Mouse (Mus musculus) stomach, embryonic 14.5 days (tissue): ENCODE data around the gene E2f2. TPM values are rescaled to one million over a fixed set of nuclear protein-coding genes. Genes with fewer than 3 reads are reported as not detected.

Source experiments
- ATAC-seq: fragments of 200-750 bp; cut with Nextera tagmentation; 2 replicates; pipeline ENCODE4 v1.8.0; 2017; ENCODE audit warnings: low read depth, moderate TSS enrichment; ENCODE audit not compliant: insufficient number of reproducible peaks, insufficient read depth, low FRiP score
- H3K27ac ChIP-seq: fragments of 300-500 bp; sonication (generic); 2 replicates; pipeline ENCODE4 v1.5.1; 2014; ENCODE audit warnings: mild to moderate bottlenecking, low read length, moderate library complexity, mixed read lengths
- H3K27me3 ChIP-seq: fragments of 300-500 bp; sonication (generic); 2 replicates; pipeline ENCODE4 v1.6.1; 2014; ENCODE audit warnings: low read length, control low read depth, mixed read lengths; ENCODE audit not compliant: control insufficient read depth, insufficient read depth
- H3K36me3 ChIP-seq: fragments of 300-500 bp; sonication (generic); 2 replicates; pipeline ENCODE4 v1.6.1; 2014; ENCODE audit warnings: mild to moderate bottlenecking, control low read depth, low read length, moderate library complexity, mixed read lengths; ENCODE audit not compliant: control insufficient read depth, insufficient read depth
- H3K4me1 ChIP-seq: fragments of 300-500 bp; sonication (generic); 2 replicates; pipeline ENCODE4 v1.6.1; 2014; ENCODE audit warnings: low read length, control low read depth, mixed read lengths; ENCODE audit not compliant: control insufficient read depth, insufficient read depth
- H3K4me2 ChIP-seq: fragments of 300-500 bp; sonication (generic); replicated peaks from 2 replicates; pipeline ENCODE4 v1.6.1; 2014; ENCODE audit warnings: low read depth, low read length, control low read depth
- H3K4me3 ChIP-seq: fragments of 300-500 bp; sonication (generic); 2 replicates; pipeline ENCODE4 v1.5.1; 2014; ENCODE audit warnings: low read depth, low read length, control low read depth
- H3K9ac ChIP-seq: fragments of 300-500 bp; sonication (generic); replicated peaks from 2 replicates; pipeline ENCODE4 v1.6.1; 2014; ENCODE audit warnings: low read depth, mild to moderate bottlenecking, control low read depth, low read length, moderate library complexity, mixed read lengths
- H3K9me3 ChIP-seq: fragments of 300-500 bp; sonication (generic); 2 replicates; pipeline ENCODE4 v1.6.1; 2016; ENCODE audit warnings: low read depth, low read length, control low read depth; ENCODE audit not compliant: control insufficient read depth
- WGBS: fragments of 180-500 bp; shearing (Covaris S2); extraction: QIAGEN DNeasy Blood & Tissue Kit; methylation state at CpG from one replicate; pipeline ENCODE4 v1.1.7; 2014; 5-methylcytosine and 5-hydroxymethylcytosine counted together
- polyA plus RNA-seq: library from polyadenylated mRNA; unstranded; fragments of >200 nt; fragmentation: Nextera tagmentation; extraction: Ambion mirVana; gene quantifications from 2 replicates; pipeline ENCODE4 v1.2.1, GENCODE M21; 2014

Gene E2f2
- polyA plus RNA-seq, 1 experiment from 2014 or later, result 3.5 TPM

DNA sequence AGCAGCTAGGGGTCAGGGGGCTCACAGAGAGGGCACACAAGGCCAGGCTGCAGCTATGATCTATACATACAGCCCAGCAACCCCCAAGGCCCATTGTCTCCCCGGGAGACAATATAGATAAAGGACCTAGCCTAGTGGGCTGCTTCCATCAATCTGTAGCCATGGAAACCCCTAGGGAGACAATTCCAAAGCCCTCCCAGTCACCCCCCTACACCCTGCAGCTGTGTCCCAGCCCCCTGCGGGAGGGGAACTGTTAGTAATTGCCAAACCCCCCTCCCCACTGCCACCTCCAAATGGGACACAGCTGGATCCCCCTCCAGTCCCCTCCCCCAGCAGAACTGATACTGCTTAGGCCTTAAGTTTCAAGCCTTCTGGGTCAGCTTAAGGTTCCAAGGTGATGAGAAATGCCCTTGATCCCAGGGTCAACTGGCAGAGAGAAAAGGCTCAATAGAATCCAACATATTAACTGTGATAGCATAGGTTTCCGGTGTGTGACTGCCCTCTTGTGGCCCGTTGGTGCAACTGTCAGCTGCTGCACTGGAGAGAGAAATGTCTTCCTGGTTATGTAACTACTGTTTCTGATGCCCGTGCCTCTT lies 12.3 kb upstream of the E2f2 start:
- Histone ChIP-seq H3K27ac (no peak overlapping the region), H3K4me1 (0 out of 2 replicates have a peak, but pooled peaks cover 4% of the 10 kb centered on the region), H3K36me3 (no peaks in the 10 kb centered on the region), H3K4me3 (no peak overlapping the region), H3K9ac (no peak overlapping the region; the same call in 1 of the 2 replicates), H3K9me3 (no peaks in the 10 kb centered on the region), H3K4me2 (no peak overlapping the region), H3K27me3 (no peaks in the 10 kb centered on the region)
- WGBS, result 10% methylated on average over 5 of the region's 5 CpGs
- ATAC-seq, result no peak

- 2% methylated on average over 11 of the region's 11 CpGs for WGBS
- no peak overlapping the region for H3K27ac ChIP-seq
- no peak overlapping the region for H3K4me2 ChIP-seq
- no peak overlapping the region for H3K9ac ChIP-seq
- H3K36me3 ChIP-seq, result no peaks in the 10 kb centered on the region
- no peaks in the 10 kb centered on the region for H3K27me3 ChIP-seq
- peak; percentile 82 for ATAC-seq
- 0 out of 2 replicates have a peak, but pooled peaks cover 4% of the 10 kb centered on the region for H3K4me1 ChIP-seq
- H3K4me3 ChIP-seq, result no peak overlapping the region
- no peaks in the 10 kb centered on the region for H3K9me3 ChIP-seq
These were observed 8.7 kb upstream of the E2f2 start for GRCm38 (mm10) chr4:136163448-136163847.

- H3K27ac ChIP-seq, result no peak overlapping the region
- H3K4me2 ChIP-seq, result no peak overlapping the region
- no peak overlapping the region for H3K4me3 ChIP-seq
- ATAC-seq, result no peak
- H3K9me3 ChIP-seq, result no peaks in the 10 kb centered on the region
- no peaks in the 10 kb centered on the region for H3K36me3 ChIP-seq
- no peak overlapping the region for H3K9ac ChIP-seq
- H3K4me1 ChIP-seq, result no peaks in the 10 kb centered on the region
- H3K27me3 ChIP-seq, result no peaks in the 10 kb centered on the region
- WGBS, result 80% methylated on average over 8 of the region's 8 CpGs
These were observed 7.2 kb upstream of the E2f2 start for GRCm38 (mm10) chr4:136164981-136165380.

- H3K4me1 ChIP-seq, result no peaks in the 10 kb centered on the region
- WGBS, result 79% methylated on average over 3 of the region's 3 CpGs
These were observed 4.5 kb upstream of the E2f2 start for GRCm38 (mm10) chr4:136167701-136168100.

GRCm38 (mm10) chr4:136170401-136170800 lies 1.8 kb upstream of the E2f2 start:
- Histone ChIP-seq H3K27me3 (no peaks in the 10 kb centered on the region), H3K9me3 (no peaks in the 10 kb centered on the region), H3K27ac (no peak overlapping the region), H3K4me2 (no peak overlapping the region), H3K4me1 (peaks cover 15% of the 10 kb centered on the region; the same call in 1 of the 2 replicates), H3K9ac (no peak overlapping the region), H3K36me3 (no peaks in the 10 kb centered on the region), H3K4me3 (no peak overlapping the region)
- no peak for ATAC-seq
- WGBS, result 81% methylated on average over 4 of the region's 4 CpGs

More at GRCm38 (mm10) chr4:136167701-136168100, 4.5 kb upstream of the E2f2 start:
- Histone ChIP-seq H3K36me3 (no peaks in the 10 kb centered on the region), H3K27me3 (no peaks in the 10 kb centered on the region), H3K27ac (no peak overlapping the region), H3K4me3 (no peak overlapping the region), H3K4me2 (no peak overlapping the region), H3K9me3 (no peaks in the 10 kb centered on the region), H3K9ac (no peak overlapping the region)
- ATAC-seq, result no peak

DNA sequence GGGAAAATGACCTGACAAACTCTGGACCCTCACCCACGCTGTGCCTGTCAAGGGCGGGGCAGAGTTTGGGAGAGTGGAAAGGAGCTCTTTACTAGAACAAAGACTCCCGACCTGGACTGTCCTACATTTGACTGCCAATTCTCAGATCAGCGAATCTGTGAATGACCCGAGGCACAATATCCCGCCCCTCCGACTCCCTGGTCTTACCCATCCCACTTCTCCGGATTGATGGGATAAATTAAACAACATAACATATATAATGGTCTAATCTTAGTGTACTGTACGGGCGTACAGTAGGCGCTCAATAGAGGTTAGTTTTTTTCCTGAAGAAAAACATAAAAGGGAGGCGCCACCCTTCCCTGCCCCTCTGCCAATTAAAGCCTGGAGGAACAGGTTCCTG lies 739 bp upstream of the E2f2 start:
- 26% methylated on average over 12 of the region's 12 CpGs for WGBS
- H3K4me3 ChIP-seq, result peak overlapping the region; percentile 57
- no peaks in the 10 kb centered on the region for H3K27me3 ChIP-seq
- ATAC-seq, result no peak
- H3K9me3 ChIP-seq, result no peaks in the 10 kb centered on the region
- H3K9ac ChIP-seq, result 0 out of 2 replicates have a peak overlapping the region, but pooled peaks have one; percentile 15
- H3K36me3 ChIP-seq, result no peaks in the 10 kb centered on the region
- H3K27ac ChIP-seq, result no peak overlapping the region
- H3K4me2 ChIP-seq, result peak overlapping the region; percentile 97
- H3K4me1 ChIP-seq, result peaks cover 24% of the 10 kb centered on the region; the same call in 1 of the 2 replicates

DNA sequence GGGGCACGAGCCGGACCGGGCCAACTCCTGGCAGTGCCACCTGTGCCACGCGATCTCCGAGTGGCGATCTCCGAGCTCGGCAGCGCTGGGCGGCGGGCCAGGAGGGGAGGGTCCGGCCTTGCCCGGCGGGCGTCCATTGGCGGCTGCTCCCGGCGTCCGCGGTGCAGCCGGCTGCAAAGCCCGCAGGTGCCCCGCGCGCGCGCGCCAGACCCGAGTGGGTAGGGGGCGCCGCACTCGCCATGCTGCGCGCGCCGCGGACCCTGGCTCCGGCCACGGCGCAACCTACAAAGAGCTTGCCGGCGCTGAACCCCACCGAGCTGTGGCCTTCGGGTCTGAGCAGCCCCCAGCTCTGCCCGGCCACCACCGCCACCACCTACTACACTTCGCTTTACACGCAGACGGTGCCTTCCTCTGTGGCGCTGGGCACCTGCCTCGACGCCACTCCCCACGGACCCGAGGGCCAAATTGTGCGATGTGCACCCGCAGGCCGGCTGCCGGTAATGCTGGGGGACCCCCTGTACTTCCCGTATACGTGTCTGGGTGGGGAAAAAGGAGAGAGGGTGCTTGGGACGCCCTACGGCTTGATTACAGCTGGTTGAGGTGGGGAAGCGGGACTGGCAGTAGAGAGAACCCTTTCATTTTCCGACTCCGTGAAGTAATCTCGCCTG lies 482 bp downstream of the E2f2 start:
- peak overlapping the region; percentile 54 for H3K9ac ChIP-seq
- WGBS, result under 1% methylated on average over 63 of the region's 67 CpGs
- H3K27ac ChIP-seq, result peak overlapping the region; percentile 29; the same call in 1 of the 2 replicates
- no peak for ATAC-seq
- peak overlapping the region; percentile 97 for H3K4me2 ChIP-seq
- H3K4me3 ChIP-seq, result peak overlapping the region; percentile 57
- H3K27me3 ChIP-seq, result no peaks in the 10 kb centered on the region
- no peaks in the 10 kb centered on the region for H3K9me3 ChIP-seq
- peaks cover 36% of the 10 kb centered on the region for H3K4me1 ChIP-seq
- H3K36me3 ChIP-seq, result no peaks in the 10 kb centered on the region

DNA sequence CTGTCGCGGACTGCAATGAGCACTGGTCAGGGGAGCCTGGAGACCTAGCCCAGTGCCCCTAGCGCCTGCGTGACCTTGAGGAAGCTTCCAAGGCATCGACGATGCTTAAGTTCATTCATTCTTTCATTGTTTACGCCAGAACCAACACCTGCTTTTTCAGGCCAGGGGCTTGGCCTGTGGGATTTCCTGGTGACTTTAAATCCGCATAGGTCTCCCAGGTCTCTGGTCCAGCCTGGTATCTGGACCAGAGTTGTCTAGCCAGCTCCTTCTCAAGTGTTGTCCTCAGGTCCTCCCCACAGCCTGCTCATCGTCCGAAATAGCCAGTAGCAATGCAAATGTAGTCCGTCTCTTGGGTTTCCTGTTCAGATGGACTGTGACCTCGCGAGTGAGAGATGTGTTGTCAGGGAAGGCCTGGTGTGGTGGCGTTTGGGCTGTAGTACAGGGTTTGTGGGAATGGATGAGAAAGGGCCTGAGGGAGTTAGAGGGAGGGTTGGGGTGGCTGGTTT lies 1.1 kb downstream of the E2f2 start:
- Histone ChIP-seq H3K4me1 (peaks cover 37% of the 10 kb centered on the region), H3K4me2 (peak overlapping the region; percentile 97), H3K27me3 (no peaks in the 10 kb centered on the region), H3K9ac (peak overlapping the region; percentile 54), H3K4me3 (peak overlapping the region; percentile 57), H3K9me3 (no peaks in the 10 kb centered on the region), H3K36me3 (no peaks in the 10 kb centered on the region), H3K27ac (peak overlapping the region; percentile 15; the same call in 1 of the 2 replicates)
- ATAC-seq, result no peak
- WGBS, result 8% methylated on average over 14 of the region's 14 CpGs
